Mouse (Mus musculus) ES-E14 (cell line): ENCODE results near the gene Wdr63. TPM values are rescaled to one million over a fixed set of nuclear protein-coding genes. Genes with fewer than 3 reads are reported as not detected.

Source experiments
- DNase-seq: peaks from one replicate; pipeline ENCODE4 v3.0.0-alpha.2; 2013; ENCODE audit warnings: low read depth, low spot score
- H3K27ac ChIP-seq: 2 replicates; pipeline ENCODE4 v1.5.1; 2012; ENCODE audit warnings: low read depth, mild to moderate bottlenecking, low read length, moderate library complexity, mixed read lengths; ENCODE audit not compliant: poor library complexity, insufficient read depth, severe bottlenecking
- H3K36me3 ChIP-seq: 2 replicates; pipeline ENCODE4 v1.6.1; 2012; ENCODE audit warnings: mild to moderate bottlenecking, low read length, moderate library complexity, mixed read lengths; ENCODE audit not compliant: control insufficient read depth, poor library complexity, insufficient read depth, severe bottlenecking
- H3K4me1 ChIP-seq, 2 experiments: fragments of 150-350 bp in 1 of 2; sonication (generic) in 1 of 2; 2 replicates each; pipeline ENCODE4 v1.6.1; 2012; ENCODE audit warnings: low read length in 2 of 2, mild to moderate bottlenecking in 1 of 2, mixed read lengths in 1 of 2; ENCODE audit not compliant: control insufficient read depth in 2 of 2, insufficient read depth in 2 of 2, poor library complexity in 1 of 2
- H3K4me3 ChIP-seq, 2 experiments: fragments of 150-350 bp in 1 of 2; sonication (generic) in 1 of 2; 2 replicates each; pipeline ENCODE4 v1.5.1; 2012; ENCODE audit warnings: low read length in 2 of 2, low read depth in 1 of 2, mild to moderate bottlenecking in 1 of 2, mixed read lengths in 1 of 2; ENCODE audit not compliant: insufficient read depth in 1 of 2, poor library complexity in 1 of 2, severe bottlenecking in 1 of 2
- H3K9ac ChIP-seq: 2 replicates; pipeline ENCODE4 v1.6.1; 2012; ENCODE audit warnings: low read depth, mild to moderate bottlenecking, low read length, mixed read lengths; ENCODE audit not compliant: poor library complexity, insufficient read depth, severe bottlenecking
- H3K9me3 ChIP-seq: fragments of 150-350 bp; sonication (generic); 2 replicates; pipeline ENCODE4 v1.6.1; 2012; ENCODE audit warnings: low read depth, mild to moderate bottlenecking, low read length; ENCODE audit not compliant: control insufficient read depth, insufficient read depth
- CHD2 ChIP-seq: IDR thresholded peaks from 2 replicates; pipeline ENCODE4 v1.6.1; 2014; ENCODE audit warnings: mild to moderate bottlenecking, low read depth, low read length, inconsistent platforms
- HCFC1 ChIP-seq: IDR thresholded peaks from 2 replicates; pipeline ENCODE4 v1.6.1; 2012; ENCODE audit warnings: low read length, inconsistent platforms, borderline replicate concordance; ENCODE audit not compliant: insufficient read depth
- MAFK ChIP-seq: IDR thresholded peaks from 2 replicates; pipeline ENCODE4 v1.6.1; 2014; ENCODE audit warnings: mild to moderate bottlenecking, low read depth, low read length, inconsistent platforms; ENCODE audit not compliant: insufficient read depth
- ZC3H11A ChIP-seq: IDR thresholded peaks from 2 replicates; pipeline ENCODE4 v1.6.1; 2012; ENCODE audit warnings: low read depth, mild to moderate bottlenecking, inconsistent platforms, low read length, borderline replicate concordance
- ZNF384 ChIP-seq: IDR thresholded peaks from 2 replicates; pipeline ENCODE4 v1.6.1; 2012; ENCODE audit warnings: low read depth, low read length, inconsistent platforms
- in situ Hi-C, 2 experiments: fragments of 600-800 bp; cut with MboI; formaldehyde crosslinking; loops; one replicate each; pipeline ENCODE4 v1.15.1; 2025; ENCODE audit warnings: low sequenced_read_pairs in 2 of 2, inconsistent platforms in 1 of 2; ENCODE audit not compliant: unreplicated experiment in 2 of 2
- total RNA-seq: library from RNA; depleted of rRNA; stranded (reverse); fragments of 300-350 nt; gene quantifications from 2 replicates; pipeline ENCODE4 v1.2.3, GENCODE M21; 2012

Gene Wdr63
- total RNA-seq, 1 experiment: 0.67 TPM

DNA sequence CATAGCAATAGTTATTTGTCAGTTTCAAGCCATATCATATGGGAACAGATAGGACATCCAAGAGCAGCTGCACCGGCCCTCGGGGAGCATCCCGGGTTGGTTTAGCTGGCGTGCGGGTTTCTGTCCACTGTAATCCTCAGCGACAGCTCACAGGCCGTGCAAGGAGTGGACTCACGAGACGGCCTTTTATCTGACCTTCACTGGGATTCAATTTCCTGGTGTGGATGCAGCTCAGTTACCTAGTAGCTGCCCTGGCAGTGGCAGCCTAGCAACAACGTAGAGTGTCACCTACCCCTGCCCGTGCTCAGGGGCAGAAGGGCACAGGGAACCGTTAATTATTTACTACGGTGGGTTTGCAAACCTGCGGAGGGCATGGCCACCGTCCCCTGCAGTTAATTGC, 70.0 kb downstream of the Wdr63 start:
- Histone ChIP-seq H3K9ac (no peak overlapping the region), H3K4me1 (no peaks in the 10 kb centered on the region), H3K9me3 (no peaks in the 10 kb centered on the region), H3K27ac (no peak overlapping the region), H3K36me3 (no peaks in the 10 kb centered on the region), H3K4me3 (no peak overlapping the region)
- TF ChIP-seq MAFK: no peak
- no peak for TF ChIP-seq HCFC1
- no peak for TF ChIP-seq ZC3H11A
- TF ChIP-seq CHD2: no peak
- TF ChIP-seq ZNF384: no peak
- in situ Hi-C loops: no loop called here
- no peak for DNase-seq

- H3K4me3 ChIP-seq: no peak overlapping the region
- TF ChIP-seq ZC3H11A: no peak
Observed at GRCm38 (mm10) chr3:146032976-146033375, 75.0 kb downstream of the Wdr63 start.

GRCm38 (mm10) chr3:146030255-146030836, 77.6 kb downstream of the Wdr63 start:
- Histone ChIP-seq H3K9ac (no peak overlapping the region), H3K36me3 (no peaks in the 10 kb centered on the region), H3K4me3 (no peak overlapping the region), H3K27ac (no peak overlapping the region), H3K9me3 (no peaks in the 10 kb centered on the region), H3K4me1 (peaks cover 4 to 5% of the 10 kb centered on the region in 2 experiments; a peak in 2 of 4 replicates)
- in situ Hi-C loops: no loop called here
- TF ChIP-seq HCFC1 (no peak), CHD2 (no peak), ZC3H11A (no peak)
- no peak for DNase-seq

More at GRCm38 (mm10) chr3:146032976-146033375, 75.0 kb downstream of the Wdr63 start:
- in situ Hi-C loops: no loop called here
- Histone ChIP-seq H3K27ac (no peak overlapping the region), H3K36me3 (no peaks in the 10 kb centered on the region), H3K4me1 (no peaks in the 10 kb centered on the region), H3K9me3 (no peaks in the 10 kb centered on the region), H3K9ac (no peak overlapping the region)
- no peak for DNase-seq

GRCm38 (mm10) chr3:146029234-146029633, 78.7 kb downstream of the Wdr63 start:
- in situ Hi-C loops: no loop called here
- Histone ChIP-seq H3K9me3 (no peaks in the 10 kb centered on the region), H3K4me1 (peaks cover 4 to 5% of the 10 kb centered on the region in 2 experiments; a peak in 2 of 4 replicates), H3K27ac (no peak overlapping the region), H3K4me3 (no peak overlapping the region), H3K9ac (no peak overlapping the region), H3K36me3 (no peaks in the 10 kb centered on the region)
- DNase-seq: no peak
- no peak for TF ChIP-seq MAFK
- TF ChIP-seq ZC3H11A: no peak
- TF ChIP-seq HCFC1: no peak
- no peak for TF ChIP-seq CHD2
- no peak for TF ChIP-seq ZNF384

- Histone ChIP-seq H3K27ac (no peak overlapping the region), H3K4me1 (peaks cover 4 to 5% of the 10 kb centered on the region in 2 experiments; a peak in 2 of 4 replicates), H3K9me3 (no peaks in the 10 kb centered on the region), H3K9ac (no peak overlapping the region), H3K4me3 (no peak overlapping the region), H3K36me3 (no peaks in the 10 kb centered on the region)
- in situ Hi-C loops: no loop called here
- DNase-seq: no peak
- TF ChIP-seq MAFK: no peak
- TF ChIP-seq ZC3H11A: no peak
- TF ChIP-seq CHD2: no peak
- TF ChIP-seq ZNF384: no peak
- TF ChIP-seq HCFC1: no peak
Observed at GRCm38 (mm10) chr3:146028406-146028805, 79.5 kb downstream of the Wdr63 start.
